Mouse (Mus musculus): ENCODE data around the gene Des.

Gene Des

DNA sequence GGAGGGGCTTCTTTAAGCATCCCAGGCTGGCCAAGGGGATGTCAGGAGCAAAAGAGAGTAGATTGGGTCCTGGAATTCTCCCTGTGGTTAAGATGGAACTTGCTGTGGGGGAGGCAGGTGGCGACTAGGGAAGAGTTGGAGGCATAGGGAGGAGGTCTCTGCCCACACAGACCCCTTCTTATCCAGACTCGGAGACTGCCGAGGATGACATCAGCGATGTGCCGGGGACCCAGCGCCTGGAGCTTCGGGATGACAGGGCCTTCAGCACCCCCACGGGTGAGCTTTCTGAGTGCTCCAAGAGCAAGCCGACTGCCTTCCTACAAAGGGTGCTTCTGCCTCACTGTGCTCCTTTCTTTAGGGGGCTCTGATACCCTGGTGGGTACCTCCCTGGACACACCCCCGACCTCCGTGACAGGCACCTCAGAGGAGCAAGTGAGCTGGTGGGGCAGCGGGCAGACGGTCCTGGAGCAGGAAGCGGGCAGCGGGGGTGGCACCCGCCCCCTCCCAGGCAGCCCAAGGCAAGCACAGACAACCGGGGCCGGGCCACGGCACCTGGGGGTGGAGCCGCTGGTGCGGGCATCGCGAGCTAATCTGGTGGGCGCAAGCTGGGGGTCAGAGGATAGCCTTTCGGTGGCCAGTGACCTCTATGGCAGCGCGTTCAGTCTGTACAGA lies 24.5 kb downstream of the Des start:
- DNase-seq (ENCODE audit: low spot score): no peak

GRCm38 (mm10) chr1:75385142-75385730 lies 25.1 kb downstream of the Des start:
- no peak for DNase-seq (ENCODE audit: low spot score)

- DNase-seq (ENCODE audit: low spot score): no peak
Observed at GRCm38 (mm10) chr1:75386149-75386548, 26.0 kb downstream of the Des start.

- no peak for DNase-seq (ENCODE audit: low spot score)
Observed at GRCm38 (mm10) chr1:75387469-75387928, 27.4 kb downstream of the Des start.

DNA sequence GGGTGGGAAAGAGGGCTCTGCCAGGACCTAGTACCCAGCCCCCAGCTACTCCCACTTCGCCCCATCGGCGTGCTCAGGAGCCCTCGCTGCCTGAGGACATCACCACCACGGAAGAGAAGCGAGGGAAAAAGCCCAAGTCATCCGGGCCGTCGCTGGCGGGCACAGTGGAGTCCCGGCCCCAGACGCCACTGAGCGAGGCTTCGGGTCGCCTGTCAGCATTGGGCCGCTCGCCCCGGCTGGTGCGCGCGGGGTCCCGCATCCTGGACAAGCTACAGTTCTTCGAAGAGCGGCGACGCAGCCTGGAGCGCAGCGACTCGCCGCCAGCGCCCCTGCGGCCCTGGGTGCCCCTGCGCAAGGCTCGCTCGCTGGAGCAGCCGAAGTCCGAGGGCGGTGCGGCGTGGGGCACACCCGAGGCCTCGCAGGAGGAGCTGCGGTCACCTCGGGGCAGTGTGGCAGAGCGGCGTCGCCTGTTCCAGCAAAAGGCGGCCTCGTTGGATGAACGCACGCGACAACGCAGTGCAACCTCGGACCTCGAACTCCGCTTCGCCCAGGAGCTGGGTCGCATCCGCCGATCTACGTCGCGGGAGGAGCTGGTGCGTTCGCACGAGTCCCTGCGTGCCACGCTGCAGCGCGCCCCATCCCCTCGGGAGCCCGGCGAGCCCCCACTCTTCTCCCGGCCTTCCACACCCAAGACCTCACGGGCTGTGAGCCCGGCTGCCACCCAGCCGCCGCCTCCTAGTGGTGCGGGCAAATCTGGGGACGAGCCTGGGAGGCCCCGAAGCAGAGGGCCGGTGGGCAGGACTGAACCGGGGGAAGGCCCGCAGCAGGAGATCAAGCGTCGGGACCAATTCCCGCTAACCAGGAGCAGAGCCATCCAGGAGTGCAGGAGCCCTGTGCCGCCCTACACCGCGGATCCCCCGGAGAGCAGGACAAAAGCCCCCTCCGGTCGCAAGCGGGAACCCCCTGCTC lies 28.1 kb downstream of the Des start:
- DNase-seq (ENCODE audit: low spot score): no peak

GRCm38 (mm10) chr1:75388898-75389515 lies 28.9 kb downstream of the Des start:
- no peak for DNase-seq (ENCODE audit: low spot score)

- no peak for DNase-seq (ENCODE audit: low spot score)
Observed at GRCm38 (mm10) chr1:75393139-75393538, 33.0 kb downstream of the Des start.

GRCm38 (mm10) chr1:75393846-75394245 lies 33.7 kb downstream of the Des start:
- DNase-seq (ENCODE audit: low spot score): no peak

DNA sequence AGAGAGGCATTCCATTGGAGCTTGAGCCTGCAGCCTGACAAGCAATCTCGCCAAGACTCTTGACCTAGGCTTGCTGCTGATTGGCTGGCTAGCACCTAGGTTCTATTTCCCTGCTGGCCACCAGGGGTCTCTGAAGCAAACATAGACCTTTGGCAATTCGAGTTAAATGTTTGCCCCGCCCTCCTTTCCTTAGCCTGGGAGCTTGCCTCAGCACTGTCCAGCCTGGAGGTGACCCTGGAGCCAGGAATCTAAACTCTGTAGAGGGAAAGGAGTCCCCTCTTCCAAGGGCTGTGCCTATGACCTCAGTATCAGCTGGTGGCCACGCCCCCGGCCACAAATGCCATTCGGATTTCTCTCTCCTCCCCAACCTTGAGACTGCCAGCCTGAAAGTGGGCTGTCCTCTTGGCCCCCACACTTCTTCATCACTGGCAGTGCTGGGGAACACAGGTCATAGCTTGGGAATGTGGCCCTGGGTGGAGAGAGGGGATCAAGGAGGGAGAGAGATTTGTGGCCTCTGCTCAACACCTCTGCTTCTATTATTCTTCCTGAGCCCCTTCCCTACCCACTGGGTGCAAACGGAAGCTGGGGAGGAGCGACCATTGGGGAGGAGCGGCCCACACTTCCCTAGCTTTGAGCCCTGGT lies 38.8 kb downstream of the Des start:
- DNase-seq (ENCODE audit: low spot score): peak; percentile 82

GRCm38 (mm10) chr1:75399755-75400492 lies 39.8 kb downstream of the Des start:
- DNase-seq (ENCODE audit: low spot score): peak; percentile 76

GRCm38 (mm10) chr1:75400493-75401115 lies 40.5 kb downstream of the Des start:
- no peak for DNase-seq (ENCODE audit: low spot score)

DNA sequence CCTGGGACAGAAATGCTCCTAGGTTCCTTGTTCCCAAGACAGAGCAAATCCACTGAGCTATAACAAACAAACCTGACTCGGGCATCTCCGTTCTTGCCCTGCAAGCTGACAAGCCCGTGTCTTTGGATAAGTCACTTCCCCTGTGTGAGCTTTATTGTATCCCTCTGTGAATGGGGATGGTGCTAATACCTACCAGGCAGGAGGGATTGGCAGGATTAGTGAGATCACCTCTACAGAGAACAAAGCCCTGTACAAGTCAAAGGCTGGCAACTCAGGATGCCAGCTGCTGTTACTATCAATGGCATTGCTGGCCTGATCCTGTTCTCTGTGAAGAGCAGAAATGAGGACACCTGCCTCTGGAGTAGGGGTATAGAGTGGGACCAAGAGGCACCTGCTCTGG lies 45.4 kb downstream of the Des start:
- DNase-seq (ENCODE audit: low spot score): no peak

DNA sequence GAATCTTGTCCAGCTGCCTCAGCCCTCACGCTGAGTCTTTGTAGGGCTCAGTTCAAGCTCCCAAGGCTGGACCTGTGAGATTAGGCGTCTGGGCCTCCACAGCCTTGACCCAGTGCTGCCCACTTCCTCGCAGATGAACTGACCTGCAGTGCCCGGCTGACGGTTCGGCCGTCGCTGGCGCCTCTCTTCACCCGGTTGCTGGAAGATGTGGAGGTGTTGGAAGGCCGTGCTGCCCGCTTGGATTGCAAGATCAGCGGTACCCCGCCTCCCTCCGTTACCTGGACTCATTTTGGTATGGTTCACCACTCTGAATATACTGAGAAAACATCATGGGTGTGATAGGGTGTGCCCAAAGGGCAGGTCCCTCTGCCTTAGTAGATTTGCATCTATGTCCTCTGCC lies 46.0 kb downstream of the Des start:
- DNase-seq (ENCODE audit: low spot score): no peak

- no peak for DNase-seq (ENCODE audit: low spot score)
Observed at GRCm38 (mm10) chr1:75407056-75407455, 46.9 kb downstream of the Des start.

- no peak for DNase-seq (ENCODE audit: low spot score)
Observed at GRCm38 (mm10) chr1:75408210-75408609, 48.1 kb downstream of the Des start.

- DNase-seq (ENCODE audit: low spot score): no peak
Observed at GRCm38 (mm10) chr1:75409950-75410349, 49.8 kb downstream of the Des start.

DNA sequence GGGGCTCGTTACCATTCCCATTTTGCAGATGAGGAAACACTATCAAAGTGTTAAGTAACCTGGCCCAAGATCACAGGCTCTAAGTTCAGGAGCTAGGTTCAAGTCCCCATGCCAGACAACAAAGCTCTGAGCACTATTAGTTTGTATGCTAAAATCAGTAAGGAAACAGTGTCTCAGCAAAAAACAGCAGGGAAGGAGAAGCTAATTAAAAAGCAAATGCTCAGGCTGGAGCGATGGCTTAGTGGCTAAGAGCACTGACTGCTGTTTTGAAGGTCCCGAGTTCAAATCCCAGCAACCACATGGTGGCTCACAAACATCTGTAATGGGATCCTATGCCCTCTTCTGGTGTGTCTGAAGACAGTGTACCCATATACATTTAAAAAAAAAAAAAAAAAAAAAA lies 52.1 kb downstream of the Des start:
- no peak for DNase-seq (ENCODE audit: low spot score)

GRCm38 (mm10) chr1:75413749-75414148 lies 53.6 kb downstream of the Des start:
- no peak for DNase-seq (ENCODE audit: low spot score)
